Mouse (Mus musculus) left cerebral cortex, adult 18-20 months (tissue): ENCODE results near the gene Tigd3. TPM values are rescaled to one million over a fixed set of nuclear protein-coding genes. Genes with fewer than 3 reads are reported as not detected.

Source experiments
- DNase-seq, 2 experiments: peaks; one replicate each; pipeline ENCODE4 v3.0.0; 2021 to 2022; ENCODE audit warnings: low spot score in 2 of 2, mixed read lengths in 1 of 2
- total RNA-seq, 2 experiments: library from RNA; stranded (reverse); gene quantifications; 2 replicates each; pipeline ENCODE4 v1.2.3; 2021

Gene Tigd3
- total RNA-seq, 2 experiments from 2014 or later = 4.1 to 4.2 TPM

DNA sequence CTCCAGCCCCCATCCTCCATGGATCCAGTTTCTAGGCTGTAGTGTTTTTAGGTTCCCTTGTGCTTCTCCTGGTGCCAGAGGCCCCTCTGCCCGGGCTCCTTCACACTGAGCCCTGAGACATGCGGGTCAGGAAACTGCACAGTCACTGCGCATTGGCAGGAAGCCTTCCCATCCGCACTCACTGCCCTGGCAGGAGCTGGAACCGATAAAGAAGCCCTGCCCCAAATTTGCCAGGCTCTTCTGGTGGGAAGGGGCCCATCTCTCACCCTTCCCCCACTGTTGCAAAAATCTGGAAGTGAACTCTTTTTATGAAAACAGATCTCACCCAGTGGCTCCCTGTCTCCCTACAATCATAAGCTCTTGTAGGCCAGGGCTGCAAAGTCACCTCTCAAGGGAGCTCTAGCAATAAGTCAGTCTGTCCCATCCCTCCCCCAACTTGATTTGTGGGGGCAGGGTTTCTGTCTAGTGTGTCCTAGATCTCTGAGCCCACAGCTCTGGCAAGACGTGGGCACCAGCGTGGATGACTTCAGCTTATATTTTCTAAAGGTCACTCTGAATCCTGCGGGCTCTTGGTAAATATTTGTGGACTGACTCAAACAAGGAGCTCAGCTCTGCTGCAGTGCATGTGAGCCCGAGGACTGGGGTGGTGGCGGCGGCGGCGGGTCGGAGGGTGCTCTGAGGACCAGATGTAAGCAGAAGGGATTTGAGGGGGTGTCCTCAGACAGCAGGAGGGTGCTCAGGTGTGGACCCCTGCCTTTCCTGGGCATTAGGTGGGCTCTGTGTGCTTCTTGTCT is 45.7 kb downstream of the Tigd3 start:
- DNase-seq = peak; percentile 58 to 61

DNA sequence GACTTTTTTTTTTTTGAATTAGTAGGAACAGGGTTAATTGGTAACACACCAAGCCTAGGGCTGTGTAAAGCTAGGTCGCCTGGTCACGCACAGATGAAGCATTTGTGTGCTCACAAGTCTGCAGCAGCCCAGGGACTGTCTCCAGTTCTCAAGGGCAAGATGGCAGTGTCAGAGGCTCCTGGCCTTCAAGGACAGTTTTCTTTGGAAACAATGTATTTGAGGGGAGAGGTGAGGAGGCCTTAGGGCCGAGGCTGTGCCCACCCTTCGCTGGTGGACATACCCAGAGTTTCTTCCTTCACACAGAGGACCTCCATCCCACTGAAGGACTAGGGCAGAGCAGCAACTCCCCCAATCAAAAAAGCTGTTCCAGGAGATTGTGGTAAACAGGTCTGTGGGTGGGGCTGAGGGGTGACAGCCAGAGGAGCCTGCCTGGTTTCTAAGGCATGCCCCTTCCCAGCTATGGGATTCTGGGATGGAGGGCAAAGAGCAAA is 46.6 kb downstream of the Tigd3 start:
- DNase-seq = no peak

DNA sequence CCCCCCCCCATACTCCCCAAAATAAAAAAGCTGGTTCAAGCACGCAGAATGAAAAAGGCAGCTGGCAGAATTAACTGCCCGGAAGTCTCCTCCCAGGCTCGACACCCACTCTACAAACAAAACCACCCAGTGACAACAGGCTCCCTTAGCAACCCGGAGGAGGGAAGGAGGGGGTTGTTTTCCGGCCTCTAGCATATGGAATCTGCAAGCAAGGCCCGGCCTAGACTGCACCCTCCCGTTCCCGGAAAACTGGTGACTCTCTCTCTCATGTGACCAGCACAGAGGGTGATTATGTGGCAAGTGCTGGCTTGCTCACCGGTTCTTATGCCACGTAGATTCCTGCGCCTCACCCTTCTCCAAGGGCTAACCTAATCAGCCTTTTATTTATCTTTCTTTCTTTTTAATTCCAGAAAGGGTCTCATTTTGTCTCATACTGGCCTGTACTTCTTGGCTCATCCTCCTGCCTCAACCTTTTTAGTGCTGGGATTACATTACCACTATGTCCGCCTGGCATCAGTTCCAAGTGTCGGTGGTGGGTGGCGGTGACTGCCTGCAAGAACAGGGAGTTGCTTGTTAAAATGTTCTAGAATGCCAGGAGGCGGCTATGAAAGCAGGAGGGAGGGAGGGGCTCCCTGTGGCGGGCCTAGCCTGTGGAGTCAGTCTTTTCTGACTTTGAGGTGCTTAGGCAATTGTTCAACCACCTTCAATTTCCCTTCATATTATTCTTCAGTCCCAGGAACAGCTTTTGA is 47.2 kb downstream of the Tigd3 start:
- peak; percentile 87 to 91 for DNase-seq

GRCm38 (mm10) chr19:5846154-5846553 is 47.8 kb downstream of the Tigd3 start:
- DNase-seq = peak in 1 of 2 experiments; percentile 36

GRCm38 (mm10) chr19:5845319-5846135 is 48.4 kb downstream of the Tigd3 start:
- peak; percentile 86 to 87 for DNase-seq

GRCm38 (mm10) chr19:5844831-5845318 is 49.1 kb downstream of the Tigd3 start:
- DNase-seq = no peak

GRCm38 (mm10) chr19:5843781-5844691 is 49.9 kb downstream of the Tigd3 start:
- no peak for DNase-seq

GRCm38 (mm10) chr19:5842785-5843730 is 50.9 kb downstream of the Tigd3 start:
- DNase-seq = no peak

- DNase-seq = no peak
Observed at GRCm38 (mm10) chr19:5841999-5842784, 51.8 kb downstream of the Tigd3 start.

GRCm38 (mm10) chr19:5841389-5841946 is 52.5 kb downstream of the Tigd3 start:
- DNase-seq = no peak

Other genes with a start within 250 kb of the Tigd3 start
- 10 to 100 TPM; 11.5 to 13.3 TPM for gene Sipa1, start 230.4 kb downstream of the Tigd3 start, total RNA-seq
- gene Map3k11, start 205.4 kb downstream of the Tigd3 start, total RNA-seq = 10 to 100 TPM; 18.8 to 22.4 TPM
- gene Pcnx3, start 205.2 kb downstream of the Tigd3 start, total RNA-seq = 10 to 100 TPM; 61.1 to 74.0 TPM
- gene Kcnk7, start 189.8 kb downstream of the Tigd3 start, total RNA-seq = not detected
- 10 to 100 TPM; 23.7 to 24.7 TPM for gene Ehbp1l1, start 167.8 kb downstream of the Tigd3 start, total RNA-seq
- 10 to 100 TPM; 24.4 to 30.9 TPM for gene Fam89b, start 164.5 kb downstream of the Tigd3 start, total RNA-seq
- 10 to 100 TPM; 37.2 to 41.8 TPM for gene Ltbp3, start 153.2 kb downstream of the Tigd3 start, total RNA-seq
- gene Scyl1, start 122.7 kb downstream of the Tigd3 start, total RNA-seq = 10 to 100 TPM; 90.8 to 93.4 TPM
- 10 to 100 TPM; 13.5 to 13.6 TPM for gene Frmd8, start 18.9 kb downstream of the Tigd3 start, total RNA-seq
- 1 to 10 TPM; 2.3 to 3.2 TPM for gene Slc25a45, start 16.3 kb downstream of the Tigd3 start, total RNA-seq
- 100 to 1,000 TPM in 1 of 2 experiments, 10 to 100 TPM in 1; 90.1 to 102 TPM for gene Dpf2, start 18.9 kb upstream of the Tigd3 start, total RNA-seq
- gene Cdc42ep2, start 30.7 kb upstream of the Tigd3 start, total RNA-seq = 1 to 10 TPM; 4.7 to 5.4 TPM
- 1 to 10 TPM; 4.9 to 5.0 TPM for gene Pola2, start 70.1 kb upstream of the Tigd3 start, total RNA-seq
- gene Slc22a20, start 92.0 kb upstream of the Tigd3 start, total RNA-seq = not detected
- gene Capn1, start 121.7 kb upstream of the Tigd3 start, total RNA-seq = 10 to 100 TPM; 27.9 to 28.1 TPM
- gene Syvn1, start 152.4 kb upstream of the Tigd3 start, total RNA-seq = 10 to 100 TPM; 41.3 to 41.6 TPM
- 10 to 100 TPM; 42.5 to 51.3 TPM for gene Mrpl49, start 163.6 kb upstream of the Tigd3 start, total RNA-seq
- 100 to 1,000 TPM; 717 to 762 TPM for gene Fau, start 163.7 kb upstream of the Tigd3 start, total RNA-seq
- gene Znhit2, start 167.0 kb upstream of the Tigd3 start, total RNA-seq = 10 to 100 TPM; 32.2 to 35.0 TPM
- 10 to 100 TPM; 25.1 to 25.2 TPM for gene Tm7sf2, start 174.2 kb upstream of the Tigd3 start, total RNA-seq
- 10 to 100 TPM; 78.5 to 94.4 TPM for gene Vps51, start 183.1 kb upstream of the Tigd3 start, total RNA-seq
- not detected for gene Tmem262, start 185.9 kb upstream of the Tigd3 start, total RNA-seq
- gene Gm28374, start 188.1 kb upstream of the Tigd3 start, total RNA-seq = under 1 TPM; 0.54 to 0.60 TPM
- gene Zfpl1, start 190.8 kb upstream of the Tigd3 start, total RNA-seq = 10 to 100 TPM; 38.6 to 42.1 TPM
- gene Cdca5, start 190.8 kb upstream of the Tigd3 start, total RNA-seq = under 1 TPM in 1 of 2 experiments, not detected in 1; 0.26 TPM
- gene AC131692.1, start 200.3 kb upstream of the Tigd3 start, total RNA-seq = not detected
- under 1 TPM; 0.14 to 0.21 TPM for gene Naaladl1, start 211.6 kb upstream of the Tigd3 start, total RNA-seq
- gene Sac3d1, start 224.5 kb upstream of the Tigd3 start, total RNA-seq = 10 to 100 TPM; 17.8 to 19.0 TPM
- 10 to 100 TPM; 41.6 to 44.8 TPM for gene Snx15, start 234.2 kb upstream of the Tigd3 start, total RNA-seq
- gene Batf2, start 246.8 kb upstream of the Tigd3 start, total RNA-seq = 1 to 10 TPM in 1 of 2 experiments, under 1 TPM in 1; 0.51 to 1.2 TPM
- 10 to 100 TPM; 82.9 to 92.9 TPM for gene Arl2, start 247.4 kb upstream of the Tigd3 start, total RNA-seq